Mouse (Mus musculus): ENCODE results near the gene Cyb5r4. TPM values are rescaled to one million over a fixed set of nuclear protein-coding genes. Genes with fewer than 3 reads are reported as not detected.
"Not testable (repeated sequence)": the region's sequence is repeated elsewhere in the genome, so short reads cannot be mapped to it uniquely, and the experiment has no call there.

Cyb5r4 gene
- total RNA-seq (2021): 10 to 100 TPM; 35.0 to 43.2 TPM

DNA sequence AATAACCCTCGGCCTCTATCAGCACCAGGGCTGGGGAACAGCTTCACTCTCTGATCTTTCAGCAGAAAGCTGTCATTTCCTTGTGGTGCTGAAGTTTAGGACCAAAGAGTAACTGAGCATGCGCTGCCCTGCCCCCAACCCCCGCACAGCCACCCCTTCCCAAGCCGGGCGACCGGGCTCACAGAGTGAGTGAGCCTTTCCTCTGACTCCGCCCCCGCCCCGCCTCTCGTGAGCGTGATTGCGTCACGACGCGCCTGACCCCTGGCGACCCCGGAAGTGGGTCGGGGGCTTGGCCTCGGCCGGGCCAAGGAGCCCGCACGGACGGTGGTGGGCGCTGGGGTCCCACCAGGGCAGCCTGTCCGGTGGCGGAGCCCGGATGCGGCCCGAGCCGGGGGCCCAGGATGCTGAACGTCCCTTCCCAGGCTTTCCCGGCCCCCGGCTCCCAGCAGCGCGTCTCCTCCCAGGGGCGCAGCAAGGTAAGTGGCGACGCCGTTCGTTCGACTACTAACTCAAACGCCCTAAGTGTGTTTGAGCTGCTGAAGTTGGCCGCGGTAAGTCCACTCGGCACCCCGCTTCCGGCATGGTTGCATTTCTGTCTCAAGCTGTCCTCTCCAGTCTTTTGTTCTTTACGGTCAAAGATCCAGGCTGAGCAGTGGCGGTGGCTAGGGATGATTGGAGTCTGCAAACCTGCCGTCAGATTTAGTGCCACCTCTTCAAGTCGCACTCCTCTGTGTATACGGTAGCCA, at the start of gene Cyb5r4:
TSS of gene Cyb5r4 (plus strand) at position 237 of the 746 bp plus-strand sequence.
- DNase-seq (ENCODE audit: low spot score in 2 of 2): peak; percentile 91 to 93
- intact Hi-C loops (cut with DNase I): loop anchor here (2.0 to 10.0 kb wide), 2 partner anchors 141 to 427 kb away; partner anchors contain the start of gene Snap91

DNA sequence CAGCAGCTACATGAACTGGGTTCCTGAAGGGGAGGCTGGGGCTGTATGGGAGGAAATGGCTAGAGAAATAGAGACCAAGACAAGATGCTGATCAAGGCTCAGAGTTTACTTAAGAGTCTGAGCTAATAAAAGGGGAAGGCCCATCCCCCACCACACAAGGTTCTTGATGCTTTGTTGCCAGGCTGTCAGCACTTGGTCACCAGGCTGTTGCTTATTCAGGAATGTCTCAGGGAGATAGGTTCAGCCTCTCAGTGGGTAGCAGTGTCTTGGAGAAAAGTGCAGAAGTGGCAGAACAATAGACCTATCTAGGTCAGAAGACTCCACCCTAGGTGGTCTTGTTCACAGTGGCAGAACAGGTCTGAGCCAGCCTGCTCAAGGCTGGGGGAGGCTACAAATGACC, 49.3 kb upstream of the Cyb5r4 start:
- DNase-seq (ENCODE audit: low spot score in 2 of 2); intact Hi-C loops (cut with DNase I): not testable (repeated sequence)

DNA sequence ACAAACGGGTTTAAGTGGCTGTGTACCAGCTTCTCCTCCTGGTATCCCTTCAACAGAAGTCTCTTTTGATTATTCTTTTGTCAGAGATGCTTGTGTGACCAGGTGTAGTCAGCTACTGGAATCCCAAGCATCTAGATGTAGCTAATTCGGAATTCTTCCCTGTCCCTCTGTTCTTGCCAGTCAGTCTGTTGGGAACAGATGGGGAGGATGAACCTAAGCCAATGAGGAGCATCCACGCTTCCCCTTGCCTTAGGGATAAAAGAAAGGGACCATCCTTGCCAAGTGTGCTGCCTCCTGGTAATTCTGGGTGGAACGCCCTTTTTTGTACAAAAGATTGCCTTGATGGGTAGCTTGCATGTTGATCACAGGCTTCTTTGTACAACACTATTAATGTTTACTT, 48.3 kb upstream of the Cyb5r4 start:
- intact Hi-C loops (cut with DNase I): no loop called here
- no peak for DNase-seq (ENCODE audit: low spot score in 2 of 2)

DNA sequence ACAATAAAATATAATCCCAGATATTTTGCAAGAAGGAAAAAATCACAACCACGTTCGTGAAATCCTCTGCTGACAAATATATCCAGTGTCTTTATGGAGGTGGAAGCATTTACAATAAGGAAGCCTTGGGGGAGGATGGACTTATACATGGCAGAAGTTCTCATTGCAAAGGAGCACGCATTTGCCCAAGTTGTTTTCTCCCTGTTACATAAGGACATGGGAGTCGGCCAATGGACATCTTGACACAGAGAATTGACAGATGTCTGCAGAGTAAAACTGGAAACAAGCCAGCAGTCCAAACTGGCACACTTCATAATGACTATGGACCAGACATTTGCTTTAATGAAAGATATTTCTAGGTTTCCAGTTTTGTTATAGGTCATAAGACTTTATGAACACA, 44.9 kb upstream of the Cyb5r4 start:
- DNase-seq (ENCODE audit: low spot score in 2 of 2): no peak
- intact Hi-C loops (cut with DNase I): no loop called here

DNA sequence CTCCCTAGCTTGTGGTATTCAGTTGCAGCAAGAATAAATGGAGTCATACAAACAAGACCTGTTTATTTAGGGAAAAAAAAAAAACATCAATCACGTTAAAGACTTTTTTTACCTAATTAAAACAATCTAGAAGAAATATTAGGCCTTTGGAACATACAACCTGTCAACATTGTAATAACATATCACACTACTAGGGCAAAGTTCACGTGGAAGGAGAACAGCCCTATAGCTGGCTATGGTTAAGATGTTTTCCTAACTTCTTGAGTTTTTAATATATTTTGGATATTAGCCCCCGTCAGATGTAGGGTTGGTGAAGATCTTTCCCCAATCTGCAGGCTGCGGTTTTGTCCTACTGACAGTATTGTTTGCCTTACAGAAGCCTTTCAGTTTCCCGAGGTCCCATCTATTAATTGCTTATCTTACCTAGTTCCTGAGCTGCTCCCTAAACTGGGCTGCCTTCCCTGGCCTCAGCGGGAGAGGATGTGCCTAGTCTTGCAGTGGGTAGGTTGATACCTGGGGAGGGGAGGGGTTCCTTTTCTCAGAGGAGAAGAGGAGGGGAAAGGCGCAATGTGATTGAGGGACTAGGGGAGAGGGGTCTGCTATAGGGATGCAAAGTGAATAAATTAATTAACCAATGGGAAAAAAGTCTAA, 43.4 kb upstream of the Cyb5r4 start:
- no peak for DNase-seq (ENCODE audit: low spot score in 2 of 2)
- intact Hi-C loops (cut with DNase I): no loop called here

DNA sequence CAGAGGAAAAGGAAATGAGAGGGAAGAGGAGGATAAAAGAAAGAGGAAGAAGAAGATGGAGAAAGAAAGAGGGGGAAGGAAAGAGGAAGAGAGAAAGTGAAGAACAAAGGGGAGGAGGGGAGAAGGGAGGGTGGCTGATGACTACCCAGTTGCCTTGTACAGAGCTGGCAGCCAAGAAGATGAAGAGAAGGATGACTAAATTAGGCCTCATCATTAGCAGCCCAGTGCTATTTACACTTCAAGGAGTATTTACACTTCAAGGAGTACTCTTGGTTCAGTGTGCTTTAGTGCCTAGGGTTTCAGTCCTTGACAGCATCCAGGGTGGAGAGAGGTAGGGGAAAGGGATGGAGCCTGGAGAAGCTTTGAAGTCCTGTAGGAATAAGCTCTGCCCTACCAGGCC, 41.8 kb upstream of the Cyb5r4 start:
- no peak for DNase-seq (ENCODE audit: low spot score in 2 of 2)
- intact Hi-C loops (cut with DNase I): no loop called here

DNA sequence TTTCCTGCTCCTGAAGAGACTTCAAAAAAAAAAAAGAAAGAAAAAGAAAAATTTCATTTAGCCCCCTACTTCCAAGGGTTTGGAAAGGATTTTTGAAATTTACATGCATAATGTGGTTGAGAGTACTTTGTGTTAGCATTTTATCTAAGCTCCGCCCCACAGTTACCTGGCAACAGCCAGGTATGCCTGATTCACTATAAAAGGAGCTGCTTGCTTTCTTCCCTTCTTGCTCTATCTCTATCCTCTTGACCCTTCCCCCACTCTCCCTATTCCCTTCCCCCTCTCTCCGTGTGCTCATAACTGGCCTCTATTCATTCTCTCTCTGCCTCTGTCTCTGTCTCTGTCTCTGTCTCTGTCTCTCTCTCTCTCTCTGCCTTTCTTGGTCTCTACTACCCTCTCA, 40.9 kb upstream of the Cyb5r4 start:
- intact Hi-C loops (cut with DNase I): no loop called here
- no peak for DNase-seq (ENCODE audit: low spot score in 2 of 2)

DNA sequence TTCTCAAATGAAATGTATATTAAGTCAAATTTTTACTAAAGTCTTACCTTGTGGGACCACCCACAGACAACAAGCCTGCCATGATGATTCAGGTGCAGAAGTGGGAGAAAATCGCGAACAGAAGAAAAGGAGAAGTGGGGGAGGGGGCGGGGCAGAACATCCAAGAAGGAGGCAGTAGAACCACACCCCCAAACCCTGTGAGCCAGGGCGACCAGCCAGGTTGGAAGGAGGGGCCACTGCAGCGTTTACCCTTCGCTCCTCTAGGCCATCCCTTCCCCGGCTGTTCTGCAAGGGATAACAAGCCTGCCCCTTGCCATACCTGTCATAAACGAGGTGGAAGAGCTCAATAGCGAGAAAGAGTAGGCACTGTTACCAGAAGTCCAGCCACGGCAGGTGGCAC, 40.3 kb upstream of the Cyb5r4 start:
- intact Hi-C loops (cut with DNase I): no loop called here
- DNase-seq (ENCODE audit: low spot score in 2 of 2): no peak

DNA sequence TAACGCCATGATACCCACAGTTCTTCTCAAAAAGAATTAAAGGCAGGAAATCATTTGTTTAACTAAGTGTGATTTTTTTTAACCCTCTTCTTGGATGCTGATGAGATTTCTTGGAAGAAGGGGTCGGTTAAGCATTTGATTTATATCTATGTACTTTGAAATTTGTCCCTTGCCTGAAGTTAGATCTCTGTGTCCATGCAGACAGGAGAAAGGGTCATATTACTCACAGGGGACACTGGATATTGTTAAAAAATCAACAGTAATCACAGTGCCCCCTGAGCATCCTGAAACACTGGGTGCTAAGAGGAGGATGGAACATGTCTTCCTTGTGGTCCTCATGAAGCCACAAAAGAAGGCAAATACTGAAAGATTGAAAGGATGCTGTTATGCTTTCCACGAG, 37.2 kb upstream of the Cyb5r4 start:
- no peak for DNase-seq (ENCODE audit: low spot score in 2 of 2)
- intact Hi-C loops (cut with DNase I): no loop called here

DNA sequence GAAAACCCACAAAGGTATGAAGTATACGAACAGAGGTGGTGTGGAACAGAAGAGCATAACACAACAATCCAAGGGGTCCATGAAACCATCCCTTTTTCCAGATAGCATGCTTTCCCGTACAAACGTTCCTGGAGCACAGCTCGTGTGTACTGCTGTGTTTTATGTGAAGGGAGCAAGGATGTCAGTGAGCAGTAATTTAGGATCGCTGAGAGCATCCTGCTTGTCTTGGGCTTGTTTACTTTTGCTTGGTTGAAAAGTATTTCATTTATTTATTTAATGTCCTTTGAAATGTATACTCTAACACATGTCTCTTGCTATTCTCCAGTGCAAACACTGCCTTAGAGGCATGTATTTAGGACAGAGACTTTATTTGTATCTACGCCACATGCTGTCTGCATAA, 36.7 kb upstream of the Cyb5r4 start:
- intact Hi-C loops (cut with DNase I): no loop called here
- no peak for DNase-seq (ENCODE audit: low spot score in 2 of 2)

DNA sequence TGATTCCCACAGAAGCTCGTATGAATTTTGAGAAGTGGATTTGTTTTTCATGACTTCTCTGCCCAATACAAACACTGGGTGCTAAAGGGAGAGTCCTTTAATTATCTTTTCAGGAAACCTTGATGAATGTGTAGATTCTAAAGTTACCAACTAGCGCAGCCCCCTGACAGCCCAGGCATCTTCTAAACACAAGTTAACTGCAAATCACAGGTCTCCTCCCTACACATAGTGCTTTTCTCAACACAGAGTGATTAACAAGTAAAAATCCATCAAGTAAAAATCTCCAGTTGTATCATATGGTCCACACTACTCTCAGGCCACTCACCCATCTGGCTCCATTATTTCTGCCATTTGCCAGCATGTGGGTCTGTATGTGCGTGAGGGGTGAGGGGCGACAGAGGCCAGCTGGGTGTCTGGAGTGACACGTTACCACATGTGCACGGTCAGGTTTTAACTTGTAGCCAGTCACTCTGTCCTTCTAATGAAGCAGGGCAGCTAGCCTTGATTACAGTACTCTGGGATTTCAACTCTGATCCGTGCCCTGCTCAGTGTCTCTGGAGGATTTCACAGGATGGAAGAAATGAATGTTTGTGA, 35.0 kb upstream of the Cyb5r4 start:
- intact Hi-C loops (cut with DNase I): no loop called here
- no peak for DNase-seq (ENCODE audit: low spot score in 2 of 2)

DNA sequence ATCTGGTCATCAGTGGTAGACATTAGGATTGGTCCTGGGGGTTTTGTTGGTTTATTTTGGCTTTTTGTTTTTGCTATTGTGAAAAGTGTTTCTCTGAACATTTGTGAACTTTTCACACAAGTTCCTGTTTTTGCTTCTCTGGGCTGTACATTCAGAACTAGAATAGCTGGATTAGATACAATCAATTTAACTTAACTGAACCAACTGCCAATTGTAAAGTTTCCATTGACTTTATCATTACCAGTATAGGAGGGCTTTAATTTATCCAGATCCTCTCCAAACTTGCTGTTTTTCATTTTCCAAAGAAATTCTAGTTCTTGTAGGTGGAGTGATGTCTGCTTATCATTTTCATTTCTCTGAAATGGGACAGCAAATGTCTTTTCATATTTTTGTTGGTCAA, 32.0 kb upstream of the Cyb5r4 start:
- DNase-seq (ENCODE audit: low spot score in 2 of 2): no peak
- intact Hi-C loops (cut with DNase I): no loop called here

DNA sequence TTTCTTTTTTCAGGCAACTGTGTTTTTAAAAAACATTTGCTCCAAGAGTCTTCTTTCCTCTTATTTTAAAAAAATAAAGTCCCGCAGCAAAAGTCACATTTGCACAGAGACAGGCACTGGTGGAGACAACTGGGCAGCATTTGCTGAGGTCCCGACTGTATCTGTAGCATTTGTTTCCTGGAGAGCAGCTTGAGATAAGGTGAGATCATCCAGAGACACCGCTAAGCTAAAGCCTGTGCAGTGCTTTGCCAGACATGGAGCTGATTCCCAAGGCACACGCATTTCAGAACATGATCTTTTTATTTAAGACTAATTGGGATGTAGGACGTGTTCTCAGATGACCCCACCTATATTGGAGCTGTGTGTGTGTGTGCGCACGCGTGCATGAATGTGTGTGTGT, 30.1 kb upstream of the Cyb5r4 start:
- DNase-seq (ENCODE audit: low spot score in 2 of 2): no peak
- intact Hi-C loops (cut with DNase I): no loop called here

DNA sequence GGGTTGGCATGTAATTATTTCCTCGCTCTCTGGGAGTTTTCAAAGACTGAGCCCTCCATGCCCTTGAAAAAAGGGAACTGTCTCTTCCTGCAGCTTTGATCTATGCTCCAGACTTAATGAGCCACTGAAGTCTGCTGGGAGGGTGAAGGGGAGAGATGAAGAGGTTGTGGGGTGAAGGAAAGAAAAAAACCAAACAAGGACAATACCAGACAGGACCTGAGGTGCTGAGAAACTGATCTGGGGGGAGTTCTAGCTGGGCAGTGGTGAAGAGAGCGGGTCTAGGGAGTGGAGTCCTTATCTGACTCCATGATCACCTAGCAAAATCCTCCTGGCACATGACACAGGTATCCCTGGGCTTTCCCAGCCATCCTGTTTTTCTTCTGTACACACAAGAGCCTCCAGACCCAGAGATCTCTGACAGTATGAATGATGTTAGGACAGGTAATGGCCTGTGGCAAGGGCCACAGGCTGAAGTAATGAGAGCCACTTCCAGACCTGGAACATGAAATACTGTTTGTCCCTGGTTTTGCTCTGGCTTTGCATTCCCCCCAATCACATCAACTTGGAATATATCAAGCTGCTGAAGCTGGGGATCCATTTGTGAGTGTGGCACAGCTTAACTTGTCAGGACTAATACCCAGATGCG, 24.6 kb upstream of the Cyb5r4 start:
- intact Hi-C loops (cut with DNase I): no loop called here
- no peak for DNase-seq (ENCODE audit: low spot score in 2 of 2)

DNA sequence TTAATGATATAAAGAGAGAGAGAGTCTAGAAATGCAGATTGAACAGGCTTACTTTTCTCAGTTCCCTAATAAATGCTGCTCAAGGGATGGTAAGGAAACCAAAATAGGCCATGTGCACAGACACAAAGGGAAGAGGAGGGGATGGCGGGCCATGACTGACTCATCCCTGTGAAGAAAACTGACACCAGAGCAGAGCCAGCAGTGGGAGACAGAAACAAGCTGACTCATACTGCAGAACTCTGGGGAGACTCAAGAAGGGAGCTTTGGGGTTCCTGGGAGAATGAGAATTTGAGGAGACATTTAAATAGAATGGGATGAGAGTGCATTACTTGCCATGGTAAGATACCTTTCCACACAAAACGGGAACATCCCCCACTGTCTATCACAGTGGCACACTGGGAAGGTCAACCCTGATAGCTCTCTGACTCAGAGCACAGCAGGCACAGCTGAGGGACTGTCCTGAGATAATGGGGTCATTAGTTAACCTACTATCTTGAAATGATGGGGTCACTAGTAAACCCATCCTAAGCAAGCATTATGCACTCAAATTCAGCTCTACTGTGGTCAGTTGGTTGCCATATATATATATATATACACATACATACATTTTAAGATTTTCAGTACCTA, 21.7 kb upstream of the Cyb5r4 start:
- DNase-seq (ENCODE audit: low spot score in 2 of 2): peak; percentile 48 to 57
- intact Hi-C loops (cut with DNase I): no loop called here

DNA sequence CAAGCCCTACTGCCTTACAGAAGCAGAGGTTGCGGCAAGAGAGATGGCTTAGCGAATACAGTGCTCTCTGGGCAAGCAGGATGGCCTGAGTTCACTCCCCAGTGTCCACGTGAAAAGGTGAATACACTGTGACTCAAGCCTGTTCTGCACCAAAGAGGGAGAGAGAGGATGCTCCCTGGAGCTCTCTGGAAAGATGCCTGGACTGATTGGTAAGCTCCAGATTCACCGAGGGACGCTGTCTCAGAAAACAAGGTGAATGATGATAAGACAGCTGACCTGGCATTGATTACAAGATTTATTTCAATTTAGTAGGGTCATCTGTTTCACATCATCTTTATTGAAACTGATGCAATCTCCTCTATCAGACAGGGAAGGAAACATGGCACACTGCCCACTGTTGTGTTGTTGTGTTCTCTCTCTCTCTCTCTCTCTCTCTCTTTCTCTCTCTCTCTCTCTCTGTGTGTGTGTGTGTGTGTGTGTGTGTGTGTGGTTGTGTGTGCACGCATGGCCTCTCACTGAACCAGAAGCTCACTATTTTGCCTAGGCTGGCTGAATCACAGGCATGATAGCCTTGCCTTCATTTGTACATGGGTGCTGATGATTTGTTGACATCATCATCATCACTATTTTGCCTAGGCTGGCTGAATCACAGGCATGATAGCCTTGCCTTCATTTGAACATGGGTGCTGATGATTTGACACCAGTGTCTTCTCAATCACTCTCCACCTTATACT, 16.9 kb upstream of the Cyb5r4 start:
- intact Hi-C loops (cut with DNase I): no loop called here
- DNase-seq (ENCODE audit: low spot score in 2 of 2): no peak

DNA sequence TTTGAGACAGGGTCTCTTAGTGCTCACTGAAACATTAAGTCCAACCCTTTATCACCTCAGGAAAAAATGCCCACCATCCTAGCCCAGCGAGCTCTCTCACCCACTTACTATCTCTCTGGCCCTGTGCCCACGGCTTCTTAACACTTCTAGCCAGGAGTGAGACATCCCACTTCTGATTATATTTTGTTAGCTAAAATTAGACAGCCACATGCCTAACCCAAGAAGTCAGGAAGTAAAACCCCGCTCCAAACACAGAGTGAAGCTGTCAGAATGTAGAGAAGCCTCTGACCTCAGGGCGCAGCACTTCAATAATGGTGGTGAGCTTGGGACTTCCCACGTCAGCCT, 16.4 kb upstream of the Cyb5r4 start:
- no peak for DNase-seq (ENCODE audit: low spot score in 2 of 2)
- intact Hi-C loops (cut with DNase I): no loop called here

DNA sequence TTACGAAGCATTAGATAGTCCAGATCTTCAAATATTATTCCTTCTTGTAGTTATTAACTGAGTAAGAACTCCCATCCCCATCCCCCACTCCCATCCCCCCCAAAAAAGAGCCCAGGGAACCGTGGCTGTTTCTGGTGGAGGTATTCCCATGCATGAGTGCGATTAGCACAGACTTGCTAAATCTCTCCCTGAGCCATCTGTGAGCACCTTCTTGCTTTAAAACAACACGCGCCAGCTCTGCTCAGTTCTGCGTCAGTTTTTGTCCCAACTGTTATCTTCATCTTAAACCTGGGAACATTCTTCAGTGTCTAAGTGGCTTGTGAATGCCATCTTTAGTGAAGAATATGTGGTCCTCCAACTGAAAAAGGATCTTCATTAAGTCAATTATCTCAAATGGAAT, 13.3 kb upstream of the Cyb5r4 start:
- intact Hi-C loops (cut with DNase I): no loop called here
- no peak for DNase-seq (ENCODE audit: low spot score in 2 of 2)

DNA sequence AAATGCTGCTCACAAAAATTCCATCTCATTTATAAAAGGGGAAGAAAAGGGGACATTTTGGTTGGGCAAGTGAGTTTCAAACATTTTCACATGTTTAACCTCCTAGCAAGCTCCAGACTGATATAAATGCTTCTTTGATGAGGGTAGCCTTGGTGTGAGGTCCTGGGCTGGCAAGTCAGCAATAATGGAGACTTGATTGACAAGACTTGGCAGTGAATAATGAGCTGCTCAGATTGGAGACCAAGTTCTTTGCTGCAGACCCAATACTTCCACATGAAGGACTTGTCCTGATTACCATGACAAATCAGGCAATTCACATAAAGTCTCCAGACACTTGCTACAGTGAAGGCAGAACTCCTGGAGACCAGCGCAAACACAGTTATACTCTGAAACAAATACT, 12.9 kb upstream of the Cyb5r4 start:
- DNase-seq (ENCODE audit: low spot score in 2 of 2): no peak
- intact Hi-C loops (cut with DNase I): no loop called here

Data from left cerebral cortex, postnatal 36 days (tissue).